Mouse (Mus musculus) myocyte (in vitro differentiated cells): Measurements from ENCODE around the gene Olfr410. TPM values are rescaled to one million over a fixed set of nuclear protein-coding genes. Genes with fewer than 3 reads are reported as not detected.

Experiments
- H3K27me3 ChIP-seq: one replicate; pipeline ENCODE4 v1.6.1; 2011; ENCODE audit not compliant: control insufficient read depth, insufficient read depth, insufficient read length
- H3K36me3 ChIP-seq: one replicate; pipeline ENCODE4 v1.6.1; 2011; ENCODE audit not compliant: control insufficient read depth, insufficient read depth
- H3K4me2 ChIP-seq: one replicate; pipeline ENCODE4 v1.6.1; 2011; ENCODE audit warnings: low read depth, control low read depth
- H3K4me3 ChIP-seq: one replicate; pipeline ENCODE4 v1.5.1; 2011; ENCODE audit warnings: mild to moderate bottlenecking, control low read depth, moderate library complexity
- H3K79me2 ChIP-seq: one replicate; pipeline ENCODE4 v1.6.1; 2011; ENCODE audit not compliant: control insufficient read depth, insufficient read depth
- H3ac ChIP-seq: one replicate; pipeline ENCODE4 v1.6.1; 2011; ENCODE audit not compliant: control insufficient read depth, insufficient read length
- CEBPB ChIP-seq: IDR thresholded peaks from 2 replicates; pipeline ENCODE4 v1.6.1; 2011; ENCODE audit warnings: mild to moderate bottlenecking, moderate library complexity; ENCODE audit not compliant: poor library complexity, insufficient read depth, severe bottlenecking
- E2F4 ChIP-seq: IDR thresholded peaks from one replicate; pipeline ENCODE4 v1.6.1; 2011; ENCODE audit warnings: mild to moderate bottlenecking, control low read depth, moderate library complexity; ENCODE audit not compliant: insufficient read depth
- MAX ChIP-seq: IDR thresholded peaks from one replicate; pipeline ENCODE4 v1.6.1; 2011; ENCODE audit warnings: low read depth, mild to moderate bottlenecking, control low read depth
- MYOD1 ChIP-seq, 3 experiments: IDR thresholded peaks; one replicate each; pipeline ENCODE4 v1.6.1; 2011; ENCODE audit warnings: control low read depth in 2 of 3, low read depth in 2 of 3, mild to moderate bottlenecking in 2 of 3, moderate library complexity in 1 of 3; ENCODE audit not compliant: insufficient read length in 2 of 3, control insufficient read depth in 1 of 3
- MYOG ChIP-seq, 3 experiments: IDR thresholded peaks; one replicate each; pipeline ENCODE4 v1.6.1; 2011; ENCODE audit warnings: control low read depth in 2 of 3, low read depth in 2 of 3, mild to moderate bottlenecking in 2 of 3; ENCODE audit not compliant: insufficient read length in 2 of 3, control insufficient read depth in 1 of 3, insufficient read depth in 1 of 3
- POLR2A ChIP-seq: IDR thresholded peaks from one replicate; pipeline ENCODE4 v1.6.1; 2011; ENCODE audit warnings: low read depth, mild to moderate bottlenecking, control low read depth, moderate library complexity; ENCODE audit not compliant: insufficient read length
- POLR2AphosphoS2 ChIP-seq: IDR thresholded peaks from one replicate; pipeline ENCODE4 v1.6.1; 2011; ENCODE audit warnings: low read depth, control low read depth; ENCODE audit not compliant: insufficient read length
- REST ChIP-seq: IDR thresholded peaks from one replicate; pipeline ENCODE4 v1.6.1; 2011; ENCODE audit warnings: mild to moderate bottlenecking, control low read depth, moderate library complexity; ENCODE audit not compliant: insufficient read depth, insufficient read length
- SRF ChIP-seq: IDR thresholded peaks from one replicate; pipeline ENCODE4 v1.6.1; 2011; ENCODE audit warnings: low read depth; ENCODE audit not compliant: control insufficient read depth, insufficient read length
- TCF12 ChIP-seq: IDR thresholded peaks from one replicate; pipeline ENCODE4 v1.6.1; 2011; ENCODE audit warnings: mild to moderate bottlenecking, control low read depth; ENCODE audit not compliant: poor library complexity, insufficient read depth, severe bottlenecking
- TCF3 ChIP-seq: IDR thresholded peaks from one replicate; pipeline ENCODE4 v1.6.1; 2011; ENCODE audit warnings: low read depth, control low read depth; ENCODE audit not compliant: insufficient read length
- USF1 ChIP-seq: IDR thresholded peaks from one replicate; pipeline ENCODE4 v1.6.1; 2011; ENCODE audit warnings: low read depth, mild to moderate bottlenecking, control low read depth, moderate library complexity
- polyA plus RNA-seq: library from polyadenylated mRNA; unstranded; fragments of >200 nt; fragmentation: generic; extraction: Trizol; gene quantifications from one replicate; pipeline ENCODE4 v1.2.1, GENCODE M21; 2012; ENCODE audit warnings: missing spikeins

Gene Olfr410
- polyA plus RNA-seq, 1 experiment = not detected

DNA sequence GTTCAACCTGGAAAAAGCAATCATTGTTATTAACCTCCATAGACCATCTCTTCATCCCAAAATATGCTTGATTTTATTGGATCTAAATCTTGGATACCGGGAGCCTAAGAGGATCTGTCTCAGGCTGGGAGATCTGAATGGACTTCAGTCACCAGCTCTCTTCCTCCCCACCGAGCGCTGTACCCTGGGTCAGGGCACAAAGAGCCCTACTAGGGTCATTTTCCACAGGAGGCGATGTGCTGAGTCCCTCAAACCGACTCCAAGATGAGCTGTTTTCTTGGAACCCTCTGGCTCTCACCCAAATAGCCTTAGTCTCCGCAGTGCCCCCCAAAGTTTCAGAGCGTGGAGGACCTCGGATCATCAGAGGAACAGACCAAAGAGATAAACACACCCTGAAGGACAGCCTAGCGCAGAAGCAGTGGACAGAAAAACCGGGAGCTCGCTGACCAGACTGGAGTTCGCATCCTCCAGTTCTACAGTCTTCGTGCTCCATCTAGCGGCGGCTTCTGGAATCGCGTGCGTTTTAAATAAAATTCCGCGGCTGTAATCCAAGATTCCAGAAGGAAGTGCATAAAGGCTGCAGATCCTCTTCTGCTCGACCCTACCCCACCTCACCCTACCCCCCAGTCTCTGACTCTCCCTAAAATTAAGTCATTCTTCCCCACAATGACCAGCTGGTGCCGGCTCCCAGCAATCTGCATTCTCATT lies 33.7 kb upstream of the Olfr410 start:
- no peaks in the 10 kb centered on the region for H3K79me2 ChIP-seq

DNA sequence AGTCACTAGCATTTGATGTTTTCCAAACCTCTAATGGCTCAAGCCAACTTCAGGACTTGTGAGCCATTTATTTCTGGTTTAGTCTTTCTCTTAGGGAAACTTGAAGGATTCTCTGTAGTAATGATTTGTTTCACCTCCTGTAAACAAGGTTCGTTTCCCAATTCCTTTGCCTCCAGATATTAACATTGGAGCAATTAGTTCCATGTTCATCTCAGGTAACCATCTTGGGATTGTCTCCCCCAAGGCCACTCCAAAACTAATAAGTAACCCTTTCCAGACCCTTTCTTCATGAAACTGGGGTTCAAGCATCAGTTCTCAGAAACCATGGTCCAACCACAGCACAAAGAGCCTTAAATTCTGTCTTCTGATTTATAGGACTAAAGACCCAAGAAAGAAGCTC lies 23.9 kb upstream of the Olfr410 start, which contains the start of gene Olfr412:
Gene Olfr412 (plus strand): TSS at position 301 of the 400 bp plus-strand sequence.
- Histone ChIP-seq H3K27me3 (no peaks in the 10 kb centered on the region), H3ac (no peak within 1 kb of the TSS), H3K4me3 (no peak within 1 kb of the TSS), H3K36me3 (no peaks in the 10 kb centered on the region), H3K79me2 (no peaks in the 10 kb centered on the region), H3K4me2 (no peak within 1 kb of the TSS)
- TF ChIP-seq SRF (no peak), POLR2A (no peak)

More for the DNA sequence above, 33.7 kb upstream of the Olfr410 start:
- no peak overlapping the region for H3ac ChIP-seq
- H3K36me3 ChIP-seq = no peaks in the 10 kb centered on the region
- TF ChIP-seq MAX (no peak), POLR2AphosphoS2 (no peak), REST (no peak), TCF12 (no peak), MYOG (IDR thresholded peaks at IDR 0.05; ENCODE audit: control insufficient read depth in 1 of 3, insufficient read depth in 1 of 3, insufficient read length in 2 of 3, low read depth in 2 of 3) (no peak), SRF (no peak), POLR2A (no peak), TCF3 (no peak), CEBPB (no peak), USF1 (no peak), E2F4 (no peak), MYOD1 (IDR thresholded peaks at IDR 0.05; ENCODE audit: control insufficient read depth in 1 of 3, insufficient read length in 2 of 3, low read depth in 2 of 3) (no peak)
- peaks cover 29% of the 10 kb centered on the region for H3K27me3 ChIP-seq
- H3K4me3 ChIP-seq = no peak overlapping the region
- H3K4me2 ChIP-seq = peak overlapping the region; percentile 16

DNA sequence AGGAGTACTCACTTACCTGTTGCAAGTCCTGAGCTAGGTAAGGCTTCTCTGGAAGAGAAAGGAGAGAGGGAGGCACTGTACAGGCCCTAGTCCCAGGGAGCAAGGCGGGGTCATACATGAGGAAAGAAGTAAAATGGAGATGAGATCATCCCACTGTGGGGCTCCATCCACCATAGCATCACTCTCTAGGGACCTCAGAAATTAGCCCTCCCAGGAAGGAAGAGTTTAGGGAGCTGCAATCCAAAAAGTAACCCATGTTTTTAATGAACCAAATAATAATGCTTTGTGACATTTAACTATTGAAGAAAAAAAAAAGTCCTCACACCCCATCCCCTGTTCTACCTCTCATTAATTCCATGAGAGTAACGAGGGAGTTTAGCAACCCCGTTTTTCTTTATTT lies 14.7 kb upstream of the Olfr410 start, which contains the start of gene Olfr411:
Gene Olfr411 (minus strand): TSS at position 101 of the 400 bp plus-strand sequence.
- H3ac ChIP-seq = no peak within 1 kb of the TSS
- no peak within 1 kb of the TSS for H3K4me3 ChIP-seq
- no peak within 1 kb of the TSS for H3K4me2 ChIP-seq
- H3K27me3 ChIP-seq = no peaks in the 10 kb centered on the region
- TF ChIP-seq POLR2AphosphoS2 (no peak), SRF (no peak), USF1 (no peak)
- H3K36me3 ChIP-seq = no peaks in the 10 kb centered on the region
- H3K79me2 ChIP-seq = no peaks in the 10 kb centered on the region

DNA sequence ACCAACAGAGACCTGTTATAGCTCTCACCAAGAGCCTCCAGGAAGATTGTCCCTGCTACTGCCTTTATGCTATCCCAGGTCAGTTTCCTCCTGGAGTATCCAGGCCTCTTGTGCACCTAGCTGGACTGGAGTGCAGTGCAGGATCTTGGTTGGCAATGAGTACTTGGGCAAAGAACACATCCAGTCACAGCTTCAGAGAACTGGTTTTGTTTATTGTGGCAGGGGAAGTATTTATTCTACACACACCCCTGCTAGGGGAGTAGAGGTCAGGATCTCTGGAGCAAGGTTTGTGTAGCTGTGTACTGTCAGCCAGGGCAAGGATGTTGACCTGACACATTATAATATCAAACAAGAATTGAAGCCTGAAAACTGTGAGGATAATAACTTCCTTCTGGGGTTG lies 9.1 kb downstream of the Olfr410 start:
- Histone ChIP-seq H3ac (no peak overlapping the region), H3K27me3 (no peaks in the 10 kb centered on the region), H3K79me2 (no peaks in the 10 kb centered on the region), H3K4me3 (no peak overlapping the region), H3K4me2 (no peak overlapping the region), H3K36me3 (no peaks in the 10 kb centered on the region)
- no peak for TF ChIP-seq POLR2A
- no peak for TF ChIP-seq MYOD1 (IDR thresholded peaks at IDR 0.05; ENCODE audit: control insufficient read depth in 1 of 3, insufficient read length in 2 of 3, low read depth in 2 of 3)
- no peak for TF ChIP-seq TCF12
- TF ChIP-seq TCF3 = no peak
- TF ChIP-seq CEBPB = no peak
- no peak for TF ChIP-seq MYOG (IDR thresholded peaks at IDR 0.05; ENCODE audit: control insufficient read depth in 1 of 3, insufficient read depth in 1 of 3, insufficient read length in 2 of 3, low read depth in 2 of 3)
- TF ChIP-seq E2F4 = no peak
- no peak for TF ChIP-seq SRF
- TF ChIP-seq REST = no peak
- no peak for TF ChIP-seq MAX
- no peak for TF ChIP-seq POLR2AphosphoS2
- no peak for TF ChIP-seq USF1

DNA sequence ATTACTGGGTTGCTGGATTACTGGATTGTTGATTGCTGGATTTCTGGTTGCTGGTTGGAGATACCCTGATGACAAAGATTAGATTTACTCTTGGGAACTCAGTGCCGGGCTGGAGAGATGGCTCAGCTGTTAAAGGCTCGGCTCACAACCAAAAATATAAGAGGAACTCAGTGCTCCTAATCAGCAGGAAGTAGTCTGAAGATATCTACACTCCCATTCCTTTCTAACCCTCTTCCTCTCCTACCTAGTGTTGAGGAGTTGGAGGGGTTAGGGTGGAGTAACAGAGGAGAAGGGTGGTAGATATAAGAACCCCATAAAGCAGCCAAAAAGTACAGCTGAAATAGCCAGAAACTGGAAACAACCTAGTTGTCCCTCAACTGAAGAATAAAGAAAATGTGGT lies 11.8 kb downstream of the Olfr410 start:
- no peaks in the 10 kb centered on the region for H3K27me3 ChIP-seq
- no peaks in the 10 kb centered on the region for H3K36me3 ChIP-seq
- no peak overlapping the region for H3K4me2 ChIP-seq
- H3K4me3 ChIP-seq = no peak overlapping the region
- H3K79me2 ChIP-seq = no peaks in the 10 kb centered on the region
- H3ac ChIP-seq = no peak overlapping the region
- TF ChIP-seq MYOG (IDR thresholded peaks at IDR 0.05; ENCODE audit: control insufficient read depth in 1 of 3, insufficient read depth in 1 of 3, insufficient read length in 2 of 3, low read depth in 2 of 3) = no peak
- TF ChIP-seq E2F4 = no peak
- TF ChIP-seq POLR2A = no peak
- TF ChIP-seq REST = no peak
- TF ChIP-seq CEBPB = no peak
- TF ChIP-seq TCF3 = no peak
- no peak for TF ChIP-seq TCF12
- TF ChIP-seq POLR2AphosphoS2 = no peak
